Mouse (Mus musculus) NIH3T3 (cell line): ENCODE data around the gene Slc30a3.
A peak's percentile ranks its signal among the peaks of the same experiment; 100 is the strongest.

Experiments
- DNase-seq: peaks from one replicate; pipeline ENCODE4 v3.0.0-alpha.2; 2012; ENCODE audit warnings: low read depth

Gene Slc30a3

GRCm38 (mm10) chr5:31108000-31108490 is at the start of gene Slc30a3:
Gene Slc30a3, minus strand, starts transcription at chr5:31108237.
- DNase-seq, result no peak

GRCm38 (mm10) chr5:31154152-31154553 is 46.1 kb upstream of the Slc30a3 start, which contains the start of gene Mpv17:
Gene Mpv17, minus strand, starts transcription at chr5:31154251.
- peak; percentile 85 for DNase-seq

- no peak for DNase-seq
These were observed 45.6 kb upstream of the Slc30a3 start for GRCm38 (mm10) chr5:31153516-31154151.

- DNase-seq, result peak; percentile 96
These were observed 43.7 kb upstream of the Slc30a3 start for GRCm38 (mm10) chr5:31151746-31152145.

- peak; percentile 75 for DNase-seq
These were observed 41.7 kb upstream of the Slc30a3 start for GRCm38 (mm10) chr5:31149781-31150180.

- peak; percentile 68 for DNase-seq
These were observed 31.0 kb upstream of the Slc30a3 start for GRCm38 (mm10) chr5:31138968-31139425.

- no peak for DNase-seq
These were observed 30.4 kb upstream of the Slc30a3 start, which contains the start of gene Ucn for GRCm38 (mm10) chr5:31138241-31138967. Gene Ucn, minus strand, starts transcription at chr5:31138829.

- DNase-seq, result no peak
These were observed 29.6 kb upstream of the Slc30a3 start for GRCm38 (mm10) chr5:31137658-31138057.

- no peak for DNase-seq
These were observed 28.8 kb upstream of the Slc30a3 start for GRCm38 (mm10) chr5:31136730-31137424.

GRCm38 (mm10) chr5:31126050-31126449 is 18.0 kb upstream of the Slc30a3 start:
- DNase-seq, result peak; percentile 32

GRCm38 (mm10) chr5:31123481-31123880 is 15.4 kb upstream of the Slc30a3 start:
- peak; percentile 56 for DNase-seq

GRCm38 (mm10) chr5:31121111-31121510 is 13.1 kb upstream of the Slc30a3 start:
- no peak for DNase-seq

- no peak for DNase-seq
These were observed 8.9 kb upstream of the Slc30a3 start for GRCm38 (mm10) chr5:31116912-31117311.

GRCm38 (mm10) chr5:31116354-31116753 is 8.3 kb upstream of the Slc30a3 start, which contains the start of gene Trim54:
Gene Trim54, plus strand, starts transcription at chr5:31116712.
- DNase-seq, result no peak

- DNase-seq, result peak; percentile 73
These were observed 2.7 kb upstream of the Slc30a3 start for GRCm38 (mm10) chr5:31110781-31111180.

GRCm38 (mm10) chr5:31105814-31106335 is 2.2 kb downstream of the Slc30a3 start, which contains the start of gene Dnajc5g:
Gene Dnajc5g, plus strand, starts transcription at chr5:31106285.
- no peak for DNase-seq

- no peak for DNase-seq
These were observed 12.1 kb downstream of the Slc30a3 start for GRCm38 (mm10) chr5:31095711-31096480.

GRCm38 (mm10) chr5:31094799-31095691 is 13.0 kb downstream of the Slc30a3 start:
- no peak for DNase-seq

GRCm38 (mm10) chr5:31094100-31094798 is 13.8 kb downstream of the Slc30a3 start:
- no peak for DNase-seq
